Mouse (Mus musculus) brain, embryonic 14.5 days (tissue): ENCODE data around the gene Rlbp1.

Experiments
- CTCF ChIP-seq: fragments of 200-500 bp; IDR thresholded peaks from 2 replicates; pipeline ENCODE4 v1.5.1; 2012; ENCODE audit warnings: inconsistent platforms, mild to moderate bottlenecking, moderate library complexity, borderline replicate concordance; ENCODE audit not compliant: insufficient read depth, insufficient read length; ENCODE audit errors: extremely low read depth
- POLR2A ChIP-seq: fragments of 200-500 bp; IDR thresholded peaks from 2 replicates; pipeline ENCODE4 v1.6.1; 2012; ENCODE audit warnings: mild to moderate bottlenecking, inconsistent platforms, borderline replicate concordance; ENCODE audit not compliant: poor library complexity, insufficient read depth, insufficient read length, severe bottlenecking; ENCODE audit errors: extremely low read depth

DNA sequence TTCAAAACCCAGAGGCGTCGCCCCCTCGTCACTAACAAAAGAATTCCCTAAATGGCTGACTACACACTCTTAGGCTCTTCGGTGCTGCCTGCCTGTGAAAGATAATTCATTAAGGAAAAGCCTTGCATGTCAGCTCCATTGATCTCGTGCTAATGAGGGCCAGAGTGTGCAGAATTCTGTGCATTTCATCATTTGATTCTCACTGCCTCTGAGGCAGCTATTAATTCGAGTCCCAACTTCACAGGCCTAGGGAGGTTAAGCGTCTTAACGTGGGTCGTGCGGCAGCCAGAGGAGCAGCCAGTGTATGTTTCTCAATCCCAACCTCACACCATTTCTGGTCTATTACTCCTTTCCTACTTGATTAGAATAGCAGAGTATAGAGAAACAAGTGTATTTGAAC is 55.7 kb downstream of the Rlbp1 start:
- TF ChIP-seq POLR2A (no peak), CTCF (no peak)
